Mouse (Mus musculus) heart, adult 2 months (tissue): ENCODE measurements around the gene Slc25a11. TPM values are rescaled to one million over a fixed set of nuclear protein-coding genes. Genes with fewer than 3 reads are reported as not detected.

Experiments used
- DNase-seq, 2 experiments: peaks; one replicate each; pipeline ENCODE4 v3.0.0; 2021
- H3K27ac ChIP-seq: fragments of 200-600 bp; 2 replicates; pipeline ENCODE4 v1.8.1; 2022
- H3K27me3 ChIP-seq: fragments of 200-500 bp; 2 replicates; pipeline ENCODE4 v1.6.1; 2012; ENCODE audit warnings: mild to moderate bottlenecking, low read length, inconsistent platforms, mixed read lengths; ENCODE audit not compliant: control insufficient read depth, insufficient read depth
- H3K36me3 ChIP-seq: fragments of 200-500 bp; 2 replicates; pipeline ENCODE4 v1.6.1; 2012; ENCODE audit warnings: low read length, inconsistent platforms; ENCODE audit not compliant: control insufficient read depth, insufficient read depth
- H3K4me1 ChIP-seq: fragments of 200-500 bp; 2 replicates; pipeline ENCODE4 v1.6.1; 2011; ENCODE audit warnings: low read length; ENCODE audit not compliant: control insufficient read depth, insufficient read depth
- H3K4me3 ChIP-seq: fragments of 200-600 bp; 2 replicates; pipeline ENCODE4 v1.8.1; 2022
- H3K79me2 ChIP-seq: fragments of 200-500 bp; replicated peaks from 2 replicates; pipeline ENCODE4 v1.6.1; 2012; ENCODE audit warnings: mild to moderate bottlenecking, inconsistent platforms, low read length, moderate library complexity, mixed read lengths; ENCODE audit not compliant: control insufficient read depth, insufficient read depth
- H3K9ac ChIP-seq: fragments of 200-500 bp; 2 replicates; pipeline ENCODE4 v1.6.1; 2012; ENCODE audit warnings: low read depth, mild to moderate bottlenecking, control low read depth, inconsistent platforms, low read length, mixed read lengths
- CTCF ChIP-seq: fragments of 200-600 bp; IDR thresholded peaks from 2 replicates; pipeline ENCODE4 v1.8.1; 2022; ENCODE audit warnings: antibody characterized with exemption, mild to moderate bottlenecking, moderate library complexity
- EP300 ChIP-seq: fragments of 200-500 bp; IDR thresholded peaks from 2 replicates; pipeline ENCODE4 v1.6.1; 2011; ENCODE audit warnings: low read depth, low read length, control low read depth; ENCODE audit not compliant: insufficient read depth
- POLR2A ChIP-seq: fragments of 200-500 bp; IDR thresholded peaks from 2 replicates; pipeline ENCODE4 v1.6.1; 2011; ENCODE audit warnings: mild to moderate bottlenecking, low read depth, low read length, control low read depth; ENCODE audit not compliant: insufficient read depth
- WGBS: fragments of 180-500 bp; shearing (Covaris S2); methylation state at CpG from one replicate; pipeline ENCODE4 v1.1.7; 2018; 5-methylcytosine and 5-hydroxymethylcytosine counted together
- intact Hi-C: fragments of 180-260 bp; cut with DNase I; formaldehyde crosslinking; loops from one replicate; pipeline ENCODE4 v1.15.1; 2025
- long read RNA-seq: library from polyadenylated mRNA; stranded (forward); transcript quantifications from one replicate; pipeline ENCODE4 v2.0.0, GENCODE M21; 2021
- polyA plus RNA-seq: library from polyadenylated mRNA; depleted of rRNA; stranded (reverse); fragments of >200 nt; gene quantifications from 2 replicates; pipeline ENCODE4 v1.2.3, GENCODE M21; 2012; rRNA removed
- total RNA-seq, 2 experiments: library from RNA; stranded (reverse); gene quantifications; 2 replicates each; pipeline ENCODE4 v1.2.3; 2021

Slc25a11 gene
- total RNA-seq (100 to 1,000 TPM; 532 to 626 TPM), polyA plus RNA-seq (632 and 932 TPM in 2 replicates)
- long read RNA-seq, transcript Slc25a11-201 (8 exons, 1,711 nt), result major isoform, 608 of 649 reads
- long read RNA-seq, partial matches to known transcripts, result 26 of 649 reads
- long read RNA-seq, other reads (novel, unspliced or antisense), result 15 of 649 reads

DNA sequence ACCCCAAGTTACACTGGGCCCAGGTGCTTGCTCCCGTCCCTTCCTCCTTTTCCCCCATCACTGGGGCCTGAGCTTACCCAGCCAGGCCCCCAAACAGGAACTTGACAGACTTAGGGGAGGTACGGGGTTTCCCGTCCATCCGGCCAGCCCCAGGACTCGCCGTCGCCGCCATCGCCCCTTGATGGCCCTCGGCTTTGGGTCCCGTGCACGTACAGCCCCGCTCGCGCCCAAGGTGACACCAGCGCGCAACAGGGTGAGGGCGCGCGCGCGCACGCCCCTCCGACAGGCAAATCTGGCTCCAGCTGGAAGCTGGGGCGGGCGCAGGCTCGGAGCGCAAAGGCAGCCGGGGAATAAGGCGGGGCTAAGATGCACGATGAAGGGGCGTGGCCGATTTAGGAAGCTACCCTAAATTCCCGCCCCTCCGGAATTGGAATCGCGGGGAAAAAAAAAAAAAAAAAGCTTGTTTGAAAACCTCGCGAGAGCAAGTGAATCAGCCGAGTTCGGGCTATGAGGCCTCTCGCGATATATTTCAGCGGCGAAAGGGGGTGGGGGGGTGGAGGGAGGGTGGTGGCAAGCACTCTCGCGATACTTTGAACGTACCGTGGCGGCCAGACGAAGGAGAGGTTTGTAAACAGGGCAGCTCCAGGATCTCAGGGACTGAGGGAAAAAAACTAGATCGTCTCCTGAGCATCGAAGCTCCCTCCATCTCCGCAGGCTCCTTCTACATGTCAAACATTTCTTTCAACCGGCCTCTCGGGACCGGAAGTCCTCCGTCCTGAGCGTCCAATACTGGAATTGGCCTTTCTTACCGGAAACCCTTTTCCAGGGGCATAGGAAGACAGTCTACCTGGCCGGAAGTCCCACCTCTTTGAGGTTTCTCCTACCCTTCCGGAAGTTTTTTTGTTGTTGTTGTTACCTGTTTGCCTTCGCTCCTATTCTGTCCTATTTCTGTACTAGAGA lies at the start of gene Slc25a11, which contains the start of gene Rnf167:
Gene Slc25a11, minus strand, starts transcription at position 789 of the 960 bp plus-strand sequence.
Gene Rnf167, plus strand, starts transcription at position 545 of the 960 bp plus-strand sequence.
- peaks cover 14% of the 10 kb centered on the region for H3K4me1 ChIP-seq
- H3K36me3 ChIP-seq, result peaks cover 24% of the 10 kb centered on the region
- peak; percentile 94 to 97 for DNase-seq
- under 1% methylated on average over 63 of the region's 63 CpGs for WGBS
- TF ChIP-seq EP300 (peak; percentile 69; the same call in 1 of the 2 replicates), POLR2A (peak; percentile 89), CTCF (peak; percentile 14; the same call in 1 of the 2 replicates)
- H3K27me3 ChIP-seq, result no peaks in the 10 kb centered on the region
- peak within 1 kb of the TSS; percentile 96 for H3K27ac ChIP-seq
- peak within 1 kb of the TSS; percentile 83 for H3K4me3 ChIP-seq
- intact Hi-C loops, result loop anchor here (2.0 to 5.0 kb wide), 3 partner anchors 22 to 54 kb away; partner anchors contain the start of genes Camta2, Inca1, Kif1c and Spag7
- peaks cover 4% of the 10 kb centered on the region for H3K79me2 ChIP-seq
- H3K9ac ChIP-seq, result peak within 1 kb of the TSS; percentile 85

DNA sequence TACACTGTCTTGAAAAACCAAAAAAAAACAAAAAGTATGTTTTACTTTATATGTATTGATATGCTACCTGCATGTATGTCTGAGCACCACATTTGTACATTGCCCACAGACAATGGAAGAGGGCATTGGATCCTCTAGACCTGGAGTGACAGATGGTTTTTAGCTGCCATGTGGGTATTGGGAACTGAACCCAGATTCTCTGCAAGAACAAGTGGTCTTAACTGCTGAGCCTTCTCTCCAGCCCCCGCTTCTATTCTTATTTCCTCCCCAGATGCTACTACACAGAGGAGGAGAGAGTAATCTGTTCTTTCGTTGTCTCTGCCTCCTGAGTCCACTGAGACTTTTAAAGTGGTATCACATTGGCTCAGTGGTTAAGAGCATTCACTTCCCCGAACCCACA lies 46.2 kb upstream of the Slc25a11 start:
- WGBS, result 54% methylated on average over 3 of the region's 3 CpGs

DNA sequence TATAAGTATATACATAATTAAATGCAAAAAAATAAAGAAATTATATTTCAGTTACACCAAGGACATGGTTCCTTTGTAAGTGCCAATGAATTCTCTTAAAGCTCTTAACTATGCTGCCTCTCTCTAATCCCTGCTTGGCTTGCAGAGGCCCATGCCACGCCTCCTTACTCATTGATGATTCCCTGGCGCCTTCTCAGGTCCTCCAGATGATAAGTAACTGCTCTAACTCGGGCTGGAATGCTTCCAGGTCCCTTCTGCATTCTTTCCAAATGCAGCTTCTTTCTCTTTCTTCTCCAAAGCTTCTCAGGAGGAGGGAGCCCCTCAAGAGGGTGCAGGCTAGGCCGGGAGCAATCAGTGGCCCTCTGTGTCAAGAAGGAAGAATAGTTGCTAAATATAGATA lies 42.3 kb upstream of the Slc25a11 start:
- intact Hi-C loops, result loop anchor here (5.0 kb wide), 2 partner anchors 42 to 68 kb away; partner anchors contain the start of genes Rnf167 and Slc25a11
- WGBS, result 67% methylated on average over 4 of the region's 4 CpGs
- H3K4me1 ChIP-seq, result peaks cover 4% of the 10 kb centered on the region
- TF ChIP-seq CTCF, result no peak
- no peak overlapping the region for H3K9ac ChIP-seq
- H3K27me3 ChIP-seq, result no peaks in the 10 kb centered on the region
- no peaks in the 10 kb centered on the region for H3K79me2 ChIP-seq
- no peak overlapping the region for H3K4me3 ChIP-seq
- DNase-seq, result no peak
- H3K36me3 ChIP-seq, result no peaks in the 10 kb centered on the region; the same call in 1 of the 2 replicates
- no peak overlapping the region for H3K27ac ChIP-seq

More for the DNA sequence above, 46.2 kb upstream of the Slc25a11 start:
- Histone ChIP-seq H3K36me3 (no peaks in the 10 kb centered on the region; the same call in 1 of the 2 replicates), H3K27ac (no peak overlapping the region), H3K27me3 (no peaks in the 10 kb centered on the region), H3K9ac (no peak overlapping the region), H3K4me1 (peaks cover 2% of the 10 kb centered on the region), H3K4me3 (no peak overlapping the region), H3K79me2 (no peaks in the 10 kb centered on the region)
- intact Hi-C loops, result loop anchor here (5.0 kb wide), 1 partner anchor 39 kb away; no protein-coding TSS in a partner anchor
- no peak for DNase-seq
- no peak for TF ChIP-seq CTCF
- TF ChIP-seq POLR2A, result no peak
- TF ChIP-seq EP300, result no peak

DNA sequence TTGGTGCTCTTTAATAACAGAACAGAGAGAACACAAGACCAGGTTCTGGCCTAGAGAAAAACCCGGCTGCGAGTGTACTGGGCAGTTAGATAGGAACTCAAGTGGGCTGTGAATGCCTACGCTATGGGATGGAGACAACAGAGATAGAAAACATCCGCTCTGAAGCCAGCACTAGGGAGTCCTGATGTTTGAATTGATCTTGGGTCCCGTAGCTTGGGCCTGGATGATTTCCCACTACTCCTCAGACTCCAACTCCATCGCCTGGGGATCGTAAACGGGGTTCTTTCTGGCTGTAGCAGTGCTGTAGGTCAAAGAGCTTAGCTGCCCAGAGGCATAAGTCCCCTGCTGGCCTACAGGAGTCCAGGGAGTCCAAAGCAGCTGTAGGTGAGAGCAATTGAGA lies 41.1 kb upstream of the Slc25a11 start:
- Histone ChIP-seq H3K27me3 (no peaks in the 10 kb centered on the region), H3K27ac (peak overlapping the region; percentile 98), H3K79me2 (no peaks in the 10 kb centered on the region), H3K4me1 (peaks cover 4% of the 10 kb centered on the region), H3K36me3 (no peaks in the 10 kb centered on the region; the same call in 1 of the 2 replicates), H3K4me3 (peak overlapping the region; percentile 84), H3K9ac (peak overlapping the region; percentile 93)
- TF ChIP-seq POLR2A (no peak), EP300 (no peak)
- DNase-seq, result no peak
- WGBS, result 9% methylated on average over 8 of the region's 8 CpGs
- intact Hi-C loops, result loop anchor here (1.0 to 5.0 kb wide), 3 partner anchors 12 to 69 kb away; partner anchors contain the start of genes Inca1, Kif1c, Rnf167 and Slc25a11

DNA sequence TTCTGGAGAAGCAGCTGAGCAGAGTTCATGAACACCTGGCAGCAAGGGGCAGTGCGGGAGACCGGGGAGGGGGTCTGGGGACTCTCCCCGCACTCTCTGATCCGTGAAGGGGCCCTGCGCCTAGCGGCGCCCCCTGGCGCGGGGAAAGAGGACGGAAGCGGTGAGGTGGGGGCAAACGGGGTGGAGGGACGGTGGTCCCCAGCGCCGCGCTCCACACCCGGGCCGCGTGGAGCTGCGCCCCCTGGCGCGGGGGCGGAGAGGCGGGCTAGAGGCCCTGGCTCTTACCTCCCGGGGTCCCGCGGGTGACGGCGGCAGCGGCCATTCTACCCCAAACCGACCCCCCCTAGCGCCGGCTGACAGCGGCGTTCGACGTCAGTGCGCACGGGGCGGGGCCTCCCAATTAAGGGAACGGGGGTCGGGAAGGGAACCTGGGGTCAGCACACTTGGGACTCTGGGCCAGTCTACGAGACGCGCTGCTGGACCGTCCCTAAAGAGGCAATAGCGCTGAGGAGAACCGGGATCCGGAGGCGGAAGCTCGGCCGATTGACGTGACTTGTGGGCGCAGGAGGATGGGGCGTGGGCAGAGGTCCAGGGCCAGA lies 40.4 kb upstream of the Slc25a11 start, which contains the start of gene Camta2:
Gene Camta2, minus strand, starts transcription at position 505 of the 599 bp plus-strand sequence.
- H3K4me3 ChIP-seq, result peak within 1 kb of the TSS; percentile 84
- H3K36me3 ChIP-seq, result no peaks in the 10 kb centered on the region; the same call in 1 of the 2 replicates
- H3K4me1 ChIP-seq, result peaks cover 4% of the 10 kb centered on the region
- peak within 1 kb of the TSS; percentile 98 for H3K27ac ChIP-seq
- DNase-seq, result peak; percentile 94 to 96
- peak within 1 kb of the TSS; percentile 93 for H3K9ac ChIP-seq
- intact Hi-C loops, result loop anchor here (1.0 to 5.0 kb wide), 4 partner anchors 13 to 70 kb away; partner anchors contain the start of genes Inca1, Kif1c, Rnf167 and Slc25a11
- WGBS, result 1% methylated on average over 55 of the region's 55 CpGs
- no peaks in the 10 kb centered on the region for H3K27me3 ChIP-seq
- TF ChIP-seq CTCF, result peak; percentile 79
- no peak for TF ChIP-seq EP300
- peak; percentile 90 for TF ChIP-seq POLR2A
- no peaks in the 10 kb centered on the region for H3K79me2 ChIP-seq
